Mouse (Mus musculus) thymus, postnatal 10 days (tissue): Measurements from ENCODE around the gene Herc4.

Source experiments
- DNase-seq, 2 experiments: peaks; one replicate each; pipeline ENCODE4 v3.0.0; 2021; ENCODE audit warnings: low spot score in 2 of 2

Gene Herc4

GRCm38 (mm10) chr10:63243493-63244054 is at the start of gene Herc4:
Herc4 (plus strand) TSS chr10:63243810.
- peak; percentile 91 to 96 for DNase-seq

- DNase-seq: no peak
These were observed 44.6 kb upstream of the Herc4 start for GRCm38 (mm10) chr10:63199008-63199407.

- no peak for DNase-seq
These were observed 42.1 kb upstream of the Herc4 start for GRCm38 (mm10) chr10:63201534-63201933.

- DNase-seq: no peak
These were observed 40.6 kb upstream of the Herc4 start for GRCm38 (mm10) chr10:63203002-63203401.

GRCm38 (mm10) chr10:63203728-63204127 is 39.9 kb upstream of the Herc4 start, which contains the start of gene Mypn:
Mypn (minus strand) TSS chr10:63203952.
- DNase-seq: no peak

- DNase-seq: no peak
These were observed 34.7 kb upstream of the Herc4 start for GRCm38 (mm10) chr10:63208871-63209270.

- no peak for DNase-seq
These were observed 22.4 kb upstream of the Herc4 start for GRCm38 (mm10) chr10:63221081-63221783.

- no peak for DNase-seq
These were observed 19.3 kb upstream of the Herc4 start for GRCm38 (mm10) chr10:63224341-63224740.

- DNase-seq: no peak
These were observed 13.3 kb upstream of the Herc4 start for GRCm38 (mm10) chr10:63230266-63230665.

GRCm38 (mm10) chr10:63230854-63231253 is 12.8 kb upstream of the Herc4 start:
- no peak for DNase-seq

- DNase-seq: no peak
These were observed 12.0 kb upstream of the Herc4 start for GRCm38 (mm10) chr10:63231630-63232029.

- DNase-seq: no peak
These were observed 9.5 kb upstream of the Herc4 start for GRCm38 (mm10) chr10:63234133-63234532.

GRCm38 (mm10) chr10:63235889-63236288 is 7.7 kb upstream of the Herc4 start:
- no peak for DNase-seq

GRCm38 (mm10) chr10:63236663-63237062 is 6.9 kb upstream of the Herc4 start:
- no peak for DNase-seq

GRCm38 (mm10) chr10:63237206-63237605 is 6.4 kb upstream of the Herc4 start:
- DNase-seq: no peak

GRCm38 (mm10) chr10:63238090-63238489 is 5.5 kb upstream of the Herc4 start:
- DNase-seq: no peak

- no peak for DNase-seq
These were observed 3.8 kb upstream of the Herc4 start for GRCm38 (mm10) chr10:63239848-63240247.

- DNase-seq: no peak
These were observed 2.7 kb upstream of the Herc4 start for GRCm38 (mm10) chr10:63240868-63241271.

- DNase-seq: no peak
These were observed 693 bp upstream of the Herc4 start for GRCm38 (mm10) chr10:63242798-63243435.

GRCm38 (mm10) chr10:63244055-63244671 is 553 bp downstream of the Herc4 start:
- peak in 1 of 2 experiments; percentile 44 for DNase-seq

- peak; percentile 40 to 45 for DNase-seq
These were observed 1.1 kb downstream of the Herc4 start for GRCm38 (mm10) chr10:63244746-63245145.

GRCm38 (mm10) chr10:63245846-63246245 is 2.2 kb downstream of the Herc4 start:
- no peak for DNase-seq

- DNase-seq: no peak
These were observed 3.8 kb downstream of the Herc4 start for GRCm38 (mm10) chr10:63247457-63247856.
